Comparison of ENCODE assay signal across 8 mouse cellular contexts in the genomic region with DNA sequence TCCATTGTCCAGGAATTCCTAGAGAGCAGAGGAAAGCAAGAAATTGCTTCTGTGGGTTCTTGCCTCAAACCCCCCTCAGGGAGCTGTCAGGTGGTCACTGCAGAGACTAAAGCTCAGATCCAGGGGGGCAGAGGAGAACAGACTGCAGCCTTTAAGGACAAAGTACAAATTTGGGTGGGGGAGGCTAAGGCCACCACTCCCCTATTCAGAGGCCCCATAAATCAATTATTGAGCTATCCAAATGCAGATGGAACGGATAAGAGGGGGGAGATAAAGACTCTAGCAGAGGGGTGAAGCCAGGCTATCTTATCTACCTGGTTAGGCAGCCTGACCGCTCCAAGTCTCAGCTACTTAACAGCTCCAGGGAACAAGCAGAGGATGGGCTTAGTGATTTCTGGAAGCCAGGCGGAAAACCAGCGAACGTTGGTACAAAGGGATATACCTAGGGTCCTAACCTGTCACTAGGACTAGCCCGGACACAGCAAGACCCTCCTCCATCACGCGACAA. TPM values are rescaled to one million over a fixed set of nuclear protein-coding genes. Genes with fewer than 3 reads are reported as not detected.
DNase-seq lines count a peak whose midpoint lies in the region; ATAC-seq lines count a peak whose summit lies in the region.

No protein-coding gene starts in this region.

- H3K4me3 ChIP-seq in heart, embryonic 12.5 days, result peak overlapping the region; percentile 67
- H3K4me3 ChIP-seq in hindbrain, embryonic 10.5 days, result peak overlapping the region; percentile 92

- ATAC-seq in heart, embryonic 12.5 days (ENCODE audit: insufficient number of reproducible peaks, low FRiP score), result no peak

- no peaks in the 10 kb centered on the region for H3K9me3 ChIP-seq in heart, embryonic 12.5 days (replicated peaks)
- no peaks in the 10 kb centered on the region for H3K9me3 ChIP-seq in hindbrain, embryonic 10.5 days

- H3K9ac ChIP-seq in heart, embryonic 12.5 days, result peak overlapping the region; percentile 98; the same call in 1 of the 2 replicates

- H3K4me1 ChIP-seq in heart, embryonic 12.5 days (replicated peaks), result peaks cover 78% of the 10 kb centered on the region
- peaks cover 76% of the 10 kb centered on the region for H3K4me1 ChIP-seq in hindbrain, embryonic 10.5 days (replicated peaks)

- H3K36me3 ChIP-seq in heart, embryonic 12.5 days, result no peaks in the 10 kb centered on the region
- H3K36me3 ChIP-seq in hindbrain, embryonic 10.5 days, result peaks cover 61% of the 10 kb centered on the region

- H3K4me2 ChIP-seq in heart, embryonic 12.5 days, result peak overlapping the region; percentile 94

- WGBS in heart, embryonic 12.5 days, result 14% methylated on average over 8 of the region's 8 CpGs
- 23% methylated on average over 8 of the region's 8 CpGs for WGBS in hindbrain, embryonic 10.5 days

- no peaks in the 10 kb centered on the region for H3K27me3 ChIP-seq in heart, embryonic 12.5 days (replicated peaks)
- H3K27me3 ChIP-seq in hindbrain, embryonic 10.5 days (ENCODE audit: insufficient read depth, poor library complexity, severe bottlenecking), result peaks cover 13% of the 10 kb centered on the region

- intact Hi-C loops in heart, postnatal 25 days (cut with DNase I), result no loop called here

- H3K27ac ChIP-seq in heart, embryonic 12.5 days (ENCODE audit: poor library complexity, severe bottlenecking), result peak overlapping the region; percentile 100
- H3K27ac ChIP-seq in hindbrain, embryonic 10.5 days, result peak overlapping the region; percentile 100

- no peak for DNase-seq in heart, postnatal 25 days (ENCODE audit: low spot score)
- DNase-seq in ES-CJ7 (ENCODE audit: low read depth, low spot score), result peak; percentile 96
- no peak for DNase-seq in hindbrain, embryonic 10.5 days (ENCODE audit: low spot score)
- DNase-seq in lung, postnatal 10 days, result peak; percentile 24
- DNase-seq in thymus, postnatal 25 days, result no peak
- DNase-seq in cerebellum, adult 9-11 months, result no peak
- no peak for DNase-seq in layer of hippocampus, adult 8-10 months (ENCODE audit: low spot score in 2 of 2)

RNA-seq across cellular contexts. Expression of a gene that starts 2.4 kb away (rescaled TPM):
- polyA plus RNA-seq in heart, embryonic 12.5 days (2016; fragmentation: Nextera tagmentation; extraction: Ambion mirVana), result 1.0 and 1.3 TPM in 2 replicates
- total RNA-seq in heart, postnatal 25 days (2021), result under 1 TPM; 0.36 to 0.45 TPM
- 1.9 and 2.2 TPM in 2 replicates for polyA plus RNA-seq in hindbrain, embryonic 10.5 days (2016; fragmentation: Nextera tagmentation; extraction: Ambion mirVana)
- 10 to 100 TPM; 42.0 to 46.6 (median 45.3) TPM for total RNA-seq in layer of hippocampus, adult 8-10 months (2022)

RNA-seq across cellular contexts. Expression of a gene that starts 7.1 kb away (rescaled TPM):
- polyA plus RNA-seq in heart, embryonic 12.5 days (2016; fragmentation: Nextera tagmentation; extraction: Ambion mirVana), result 7.4 and 8.1 TPM in 2 replicates
- 10 to 100 TPM; 14.4 to 18.4 TPM for total RNA-seq in heart, postnatal 25 days (2021)
- 7.9 and 9.5 TPM in 2 replicates for polyA plus RNA-seq in hindbrain, embryonic 10.5 days (2016; fragmentation: Nextera tagmentation; extraction: Ambion mirVana)
- 10 to 100 TPM; 33.1 to 37.9 (median 35.0) TPM for total RNA-seq in layer of hippocampus, adult 8-10 months (2022)

RNA-seq across cellular contexts. Expression of a gene that starts 34.3 kb away (rescaled TPM):
- polyA plus RNA-seq in heart, embryonic 12.5 days (2016; fragmentation: Nextera tagmentation; extraction: Ambion mirVana), result 58.5 and 58.6 TPM in 2 replicates
- total RNA-seq in heart, postnatal 25 days (2021), result 10 to 100 TPM; 15.6 to 16.7 TPM
- polyA plus RNA-seq in hindbrain, embryonic 10.5 days (2016; fragmentation: Nextera tagmentation; extraction: Ambion mirVana), result 77.7 and 86.3 TPM in 2 replicates
- total RNA-seq in layer of hippocampus, adult 8-10 months (2022), result 10 to 100 TPM; 26.2 to 34.3 (median 27.4) TPM

RNA-seq across cellular contexts. Expression of a gene that starts 47.6 kb away (rescaled TPM):
- not detected in 2 replicates for polyA plus RNA-seq in heart, embryonic 12.5 days (2016; fragmentation: Nextera tagmentation; extraction: Ambion mirVana)
- total RNA-seq in heart, postnatal 25 days (2021), result not detected
- not detected in 2 replicates for polyA plus RNA-seq in hindbrain, embryonic 10.5 days (2016; fragmentation: Nextera tagmentation; extraction: Ambion mirVana)
- total RNA-seq in layer of hippocampus, adult 8-10 months (2022), result not detected

Comparison
In these comparisons a context has a peak if more than half of its experiments do, and no peak if none do; other contexts are left out.
1. DNase-seq: peak in ES-CJ7 (single experiment) and lung, postnatal 10 days (single experiment); none in heart, postnatal 25 days (single experiment), hindbrain, embryonic 10.5 days (single experiment), thymus, postnatal 25 days (single experiment), cerebellum, adult 9-11 months (single experiment) and layer of hippocampus, adult 8-10 months (0 of 2).
2. RNA of a gene that starts 2.4 kb away (total RNA-seq): 42.0 to 46.6 TPM in layer of hippocampus, adult 8-10 months; 0.36 to 0.45 TPM in heart, postnatal 25 days; every median in the first group is over 10 times any median in the second.